ENCODE assay signal across 8 mouse cellular contexts in the genomic region with DNA sequence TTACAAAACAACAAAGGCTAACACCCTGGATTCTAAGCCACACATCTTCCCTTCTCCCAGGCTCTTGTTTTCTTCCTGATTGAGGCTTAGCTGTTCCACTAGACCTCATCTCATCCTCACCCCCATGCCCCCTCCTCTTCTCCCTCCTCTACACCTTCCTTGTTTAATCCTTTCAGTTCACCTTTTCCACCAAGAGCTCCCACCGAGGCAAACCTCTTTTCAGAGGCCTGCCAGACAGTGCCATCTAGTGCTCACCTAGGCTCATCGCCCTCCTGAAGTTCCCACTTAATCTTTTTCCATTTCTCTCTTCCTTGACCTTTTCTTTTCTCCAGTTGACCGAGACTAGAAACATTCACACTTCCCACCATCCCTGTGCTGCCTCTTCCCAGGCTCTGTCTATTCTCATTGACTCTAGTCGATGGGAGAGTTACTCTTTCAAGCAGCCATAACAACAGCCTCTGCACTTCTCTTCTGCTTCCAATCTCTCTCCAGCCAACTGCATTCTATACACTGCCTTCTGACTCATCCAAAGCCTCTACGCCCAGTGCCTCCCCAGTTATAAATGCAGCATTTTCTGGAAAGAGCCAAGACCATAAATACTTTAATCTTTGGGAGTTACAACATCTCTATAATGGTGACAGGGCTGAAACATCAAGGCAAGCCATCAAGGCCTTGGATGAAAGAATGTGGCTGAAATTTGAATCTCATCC. TPM values are rescaled to one million over a fixed set of nuclear protein-coding genes. Genes with fewer than 3 reads are reported as not detected.
DNase-seq lines count a peak whose midpoint lies in the region; ATAC-seq and TF ChIP-seq lines count a peak whose summit lies in the region.

No protein-coding gene starts in this region.

- H3K4me2 ChIP-seq in midbrain, embryonic 11.5 days, result no peak overlapping the region

- intact Hi-C loops in heart, postnatal 25 days (cut with DNase I), result loop anchor here (1.0 to 10.0 kb wide), 2 partner anchors 107 to 961 kb away; no protein-coding TSS in a partner anchor

- H3K9ac ChIP-seq in midbrain, embryonic 11.5 days (ENCODE audit: low read length), result no peak overlapping the region

- DNase-seq in heart, adult 11 months, result peak; percentile 87
- DNase-seq in heart, postnatal 25 days (ENCODE audit: low spot score), result no peak
- no peak for DNase-seq in testis, postnatal 14 days (ENCODE audit: low spot score)
- DNase-seq in embryo, embryonic 9.5 days (ENCODE audit: extremely low spot score), result peak; percentile 17
- DNase-seq in midbrain, embryonic 11.5 days (ENCODE audit: low spot score, missing footprints), result peak; percentile 81
- peak; percentile 71 for DNase-seq in thymus, postnatal 4 days
- no peak for DNase-seq in heart, adult 9 months (ENCODE audit: low spot score in 2 of 2)

- no peak overlapping the region for H3K27ac ChIP-seq in testis, adult 2 months (ENCODE audit: control insufficient read depth, insufficient read depth, low read depth, low read length)
- no peak overlapping the region for H3K27ac ChIP-seq in midbrain, embryonic 11.5 days (ENCODE audit: low read depth, low read length)

- no peaks in the 10 kb centered on the region for H3K4me1 ChIP-seq in testis, adult 2 months (ENCODE audit: control insufficient read depth, insufficient read depth, low read length)
- no peaks in the 10 kb centered on the region for H3K4me1 ChIP-seq in midbrain, embryonic 11.5 days (ENCODE audit: control insufficient read depth, insufficient read depth, low read length)

- TF ChIP-seq POLR2A in testis, adult 2 months (IDR thresholded peaks at IDR 0.05; ENCODE audit: control insufficient read depth, low read depth, low read length), result no peak

- no peaks in the 10 kb centered on the region for H3K36me3 ChIP-seq in testis, adult 2 months (ENCODE audit: control insufficient read depth, insufficient read depth, low read length)
- H3K36me3 ChIP-seq in midbrain, embryonic 11.5 days (ENCODE audit: control insufficient read depth, insufficient read depth, low read length), result no peaks in the 10 kb centered on the region

- no peak for ATAC-seq in midbrain, embryonic 11.5 days (ENCODE audit: low FRiP score)

- no peaks in the 10 kb centered on the region for H3K27me3 ChIP-seq in testis, adult 2 months (ENCODE audit: control insufficient read depth, insufficient read depth, low read length)
- H3K27me3 ChIP-seq in midbrain, embryonic 11.5 days (ENCODE audit: control insufficient read depth, insufficient read depth, low read length), result no peaks in the 10 kb centered on the region

- no peaks in the 10 kb centered on the region for H3K9me3 ChIP-seq in midbrain, embryonic 11.5 days (ENCODE audit: control insufficient read depth, low read length)

- peak; percentile 40; the same call in 1 of the 2 replicates for TF ChIP-seq CTCF in testis, adult 2 months (IDR thresholded peaks at IDR 0.05; ENCODE audit: control insufficient read depth, insufficient read depth, insufficient replicate concordance, low read depth, low read length)

- 35% methylated on average over 5 of the region's 5 CpGs for WGBS in midbrain, embryonic 11.5 days

- H3K4me3 ChIP-seq in testis, adult 2 months (ENCODE audit: control insufficient read depth, low read depth, low read length), result no peak overlapping the region
- no peak overlapping the region for H3K4me3 ChIP-seq in midbrain, embryonic 11.5 days (ENCODE audit: low read depth, low read length)

RNA-seq across cellular contexts. Expression of a gene that starts 43.9 kb away (rescaled TPM):
- total RNA-seq in heart, postnatal 25 days (2021), result 10 to 100 TPM; 11.0 to 11.9 TPM
- 4.5 and 4.8 TPM in 2 replicates for polyA plus RNA-seq in testis, adult 2 months (2012; rRNA removed)
- polyA plus RNA-seq in midbrain, embryonic 11.5 days (2014; fragmentation: Nextera tagmentation; extraction: Ambion mirVana), result 12.4 and 13.2 TPM in 2 replicates

Comparison
In these comparisons a context has a peak if more than half of its experiments do, and no peak if none do; other contexts are left out.
1. DNase-seq: peak in heart, adult 11 months (single experiment), embryo, embryonic 9.5 days (single experiment), midbrain, embryonic 11.5 days (single experiment) and thymus, postnatal 4 days (single experiment); none in heart, postnatal 25 days (single experiment), testis, postnatal 14 days (single experiment) and heart, adult 9 months (0 of 2).